Mouse (Mus musculus) G1E-ER4 (cell line): ENCODE results near the gene Alox8. TPM values are rescaled to one million over a fixed set of nuclear protein-coding genes. Genes with fewer than 3 reads are reported as not detected.

Experiments
- GATA1 ChIP-seq: IDR thresholded peaks from one replicate; pipeline ENCODE4 v1.8.0; 2012; ENCODE audit warnings: low read length, inconsistent platforms
- polyA plus RNA-seq: library from polyadenylated mRNA; stranded (reverse); fragments of >175 nt; gene quantifications from 2 replicates; pipeline ENCODE4 v1.2.3, GENCODE M21; 2012

The Alox8 gene
- polyA plus RNA-seq, 1 experiment: not detected

GRCm38 (mm10) chr11:69147546-69147945, 50.1 kb downstream of the Alox8 start:
- no peak for TF ChIP-seq GATA1

GRCm38 (mm10) chr11:69135361-69135760, 62.3 kb downstream of the Alox8 start:
- TF ChIP-seq GATA1: no peak

GRCm38 (mm10) chr11:69134622-69134968, 63.0 kb downstream of the Alox8 start:
- no peak for TF ChIP-seq GATA1

Other genes starting within 250 kb of the Alox8 start
- not detected in 2 replicates for gene Arhgef15, start 240.4 kb downstream of the Alox8 start, polyA plus RNA-seq
- 1.2 and 1.5 TPM in 2 replicates for gene Slc25a35, start 229.7 kb downstream of the Alox8 start, polyA plus RNA-seq
- gene Rangrf, start 222.7 kb downstream of the Alox8 start, polyA plus RNA-seq: 11.1 and 12.8 TPM in 2 replicates
- gene Pfas, start 189.4 kb downstream of the Alox8 start, polyA plus RNA-seq: 31.5 and 37.6 TPM in 2 replicates
- 39.7 and 70.1 TPM in 2 replicates for gene Ctc1, start 181.9 kb downstream of the Alox8 start, polyA plus RNA-seq
- gene Aurkb, start 152.2 kb downstream of the Alox8 start, polyA plus RNA-seq: 217 and 345 TPM in 2 replicates
- gene Borcs6, start 138.1 kb downstream of the Alox8 start, polyA plus RNA-seq: 20.5 and 25.2 TPM in 2 replicates
- gene Tmem107, start 127.0 kb downstream of the Alox8 start, polyA plus RNA-seq: 55.6 and 63.5 TPM in 2 replicates
- 32.2 and 39.6 TPM in 2 replicates for gene Vamp2, start 109.4 kb downstream of the Alox8 start, polyA plus RNA-seq
- gene Per1, start 102.6 kb downstream of the Alox8 start, polyA plus RNA-seq: 25.0 and 26.2 TPM in 2 replicates
- 0.80 and 1.4 TPM in 2 replicates for gene Hes7, start 77.4 kb downstream of the Alox8 start, polyA plus RNA-seq
- gene 9130213A22Rik, start 75.3 kb downstream of the Alox8 start, polyA plus RNA-seq: 0.09 and 0.10 TPM in 2 replicates
- not detected in 2 replicates for gene Aloxe3, start 71.9 kb downstream of the Alox8 start, polyA plus RNA-seq
- not detected in 2 replicates for gene Alox12b, start 40.9 kb downstream of the Alox8 start, polyA plus RNA-seq
- gene Gucy2e, start 39.2 kb upstream of the Alox8 start, polyA plus RNA-seq: not detected in 2 replicates
- gene Cntrob, start 125.9 kb upstream of the Alox8 start, polyA plus RNA-seq: 39.6 and 50.3 TPM in 2 replicates
- 4.2 and 6.8 TPM in 2 replicates for gene Trappc1, start 126.1 kb upstream of the Alox8 start, polyA plus RNA-seq
- 2.1 and 2.7 TPM in 2 replicates for gene Kcnab3, start 128.4 kb upstream of the Alox8 start, polyA plus RNA-seq
- gene Rnf227, start 142.6 kb upstream of the Alox8 start, polyA plus RNA-seq: not detected in 2 replicates
- 279 and 331 TPM in 2 replicates for gene Chd3, start 171.6 kb upstream of the Alox8 start, polyA plus RNA-seq
- 126 and 142 TPM in 2 replicates for gene Naa38, start 197.6 kb upstream of the Alox8 start, polyA plus RNA-seq
- gene Cyb5d1, start 197.8 kb upstream of the Alox8 start, polyA plus RNA-seq: 7.4 and 7.5 TPM in 2 replicates
- gene Tmem88, start 200.4 kb upstream of the Alox8 start, polyA plus RNA-seq: 2.3 and 3.6 TPM in 2 replicates
- 59.3 and 72.1 TPM in 2 replicates for gene Kdm6b, start 215.8 kb upstream of the Alox8 start, polyA plus RNA-seq